Mouse (Mus musculus): Measurements from ENCODE around the gene Paqr3. TPM values are rescaled to one million over a fixed set of nuclear protein-coding genes. Genes with fewer than 3 reads are reported as not detected.

Gene Paqr3
- total and polyA plus RNA-seq, 3 experiments: 3.4 to 6.1 (median 4.2) TPM

GRCm38 (mm10) chr5:97055511-97056068 is 55.8 kb downstream of the Paqr3 start (continued):
- TF ChIP-seq MAZ (IDR thresholded peaks at IDR 0.05; ENCODE audit: low read depth, low read length): peak; percentile 67; the same call in 1 of the 2 replicates
- TF ChIP-seq MXI1 (IDR thresholded peaks at IDR 0.05; ENCODE audit: low read depth, low read length): no peak
- TF ChIP-seq BHLHE40 (IDR thresholded peaks at IDR 0.05; ENCODE audit: low read depth, low read length): no peak
- no peak for TF ChIP-seq TBP (conservative IDR thresholded peaks at IDR 0.05; ENCODE audit: low read depth, low read length)
- TF ChIP-seq ZC3H11A (IDR thresholded peaks at IDR 0.05; ENCODE audit: low read depth, low read length): peak; percentile 83
- 0 out of 2 replicates have a peak, but pooled peaks have one; percentile 23 for TF ChIP-seq ELF1 (IDR thresholded peaks at IDR 0.05; ENCODE audit: low read depth, low read length)
- TF ChIP-seq RCOR1 (conservative IDR thresholded peaks at IDR 0.05; ENCODE audit: low read depth, low read length): no peak
- no peak for TF ChIP-seq CHD1 (IDR thresholded peaks at IDR 0.05; ENCODE audit: low read depth, low read length)
- TF ChIP-seq SIN3A (IDR thresholded peaks at IDR 0.05; ENCODE audit: low read length): 0 out of 2 replicates have a peak, but pooled peaks have one; percentile 38
- no peak for TF ChIP-seq KAT2A (IDR thresholded peaks at IDR 0.05; ENCODE audit: insufficient replicate concordance, low read length)
- TF ChIP-seq ZKSCAN1 (IDR thresholded peaks at IDR 0.05; ENCODE audit: borderline replicate concordance, low read depth, low read length): no peak

GRCm38 (mm10) chr5:97054801-97055200 is 56.6 kb downstream of the Paqr3 start:
- DNase-seq (ENCODE audit: extremely low read depth): no peak
- H3K9me3 ChIP-seq (replicated peaks; ENCODE audit: low read length): no peaks in the 10 kb centered on the region
- H3K4me1 ChIP-seq (ENCODE audit: control insufficient read depth in 1 of 2, insufficient read depth in 2 of 2): peaks cover 4 to 27% of the 10 kb centered on the region in 2 experiments
- no peak overlapping the region for H3K4me3 ChIP-seq (replicated peaks in 1 of 3; ENCODE audit: low read depth in 2 of 3, low read length in 2 of 3, poor library complexity in 1 of 3)
- H3K27me3 ChIP-seq (replicated peaks): no peaks in the 10 kb centered on the region
- no peak overlapping the region for H3K27ac ChIP-seq (ENCODE audit: insufficient read depth, low read depth)
- H3K36me3 ChIP-seq (replicated peaks in 1 of 2; ENCODE audit: control insufficient read depth in 1 of 2, insufficient read depth in 1 of 2, low read length in 1 of 2): peaks cover 53 to 62% of the 10 kb centered on the region in 2 experiments
- H3K9ac ChIP-seq (ENCODE audit: insufficient read depth, low read depth): no peak overlapping the region
- in situ Hi-C loops (cut with MboI; ENCODE audit: low pct_ligation_motif_present, low pct_unique_long_range_greater_than_20kb, low sequenced_read_pairs): loop anchor here (10.0 kb wide), 2 partner anchors 140 to 200 kb away; no protein-coding TSS in a partner anchor
- TF ChIP-seq NELFE (IDR thresholded peaks at IDR 0.05; ENCODE audit: low read depth, low read length) (no peak), MAX (IDR thresholded peaks at IDR 0.05; ENCODE audit: low read length) (no peak), SIN3A (IDR thresholded peaks at IDR 0.05; ENCODE audit: low read length) (no peak), EP300 (IDR thresholded peaks at IDR 0.05; ENCODE audit: low read length) (no peak), CTCF (conservative IDR thresholded peaks at IDR 0.05 in 1 of 2, IDR thresholded peaks at IDR 0.05 in 1 of 2; ENCODE audit: low read depth in 2 of 2, low read length in 2 of 2) (no peak), MAZ (IDR thresholded peaks at IDR 0.05; ENCODE audit: low read depth, low read length) (no peak), MXI1 (IDR thresholded peaks at IDR 0.05; ENCODE audit: low read depth, low read length) (no peak), ZKSCAN1 (IDR thresholded peaks at IDR 0.05; ENCODE audit: borderline replicate concordance, low read depth, low read length) (no peak), MAFK (IDR thresholded peaks at IDR 0.05; ENCODE audit: insufficient replicate concordance, low read length) (no peak), ZNF384 (IDR thresholded peaks at IDR 0.05; ENCODE audit: low read depth, low read length) (no peak), PAX5 (IDR thresholded peaks at IDR 0.05; ENCODE audit: low read length) (no peak), TCF12 (IDR thresholded peaks at IDR 0.05; ENCODE audit: low read depth, low read length) (no peak), ELF1 (IDR thresholded peaks at IDR 0.05; ENCODE audit: low read depth, low read length) (no peak), MEF2A (IDR thresholded peaks at IDR 0.05; ENCODE audit: borderline replicate concordance, low read depth, low read length) (no peak), TBP (conservative IDR thresholded peaks at IDR 0.05; ENCODE audit: low read depth, low read length) (no peak), JUND (conservative IDR thresholded peaks at IDR 0.05; ENCODE audit: low read depth, low read length) (no peak), HCFC1 (IDR thresholded peaks at IDR 0.05; ENCODE audit: low read depth, low read length) (no peak), NRF1 (IDR thresholded peaks at IDR 0.05; ENCODE audit: low read depth, low read length) (no peak)
- H3K4me2 ChIP-seq (ENCODE audit: insufficient read depth, low read depth, poor library complexity, severe bottlenecking): no peak overlapping the region
- no peaks in the 10 kb centered on the region for H3K79me2 ChIP-seq (replicated peaks; ENCODE audit: control insufficient read depth, extremely low read depth, insufficient read depth, poor library complexity, severe bottlenecking)
- dilution Hi-C loops (cut with MboI; ENCODE audit: extremely low pct_ligation_motif_present, extremely low pct_unique_long_range_greater_than_20kb, low sequenced_read_pairs): no loop called here

All from CH12.LX (cell line).